Mouse (Mus musculus) megakaryocyte, adult 5-6 weeks (primary cell): ENCODE measurements around the gene Dlg5. TPM values are rescaled to one million over a fixed set of nuclear protein-coding genes. Genes with fewer than 3 reads are reported as not detected.

Experiments
- ATAC-seq: 2 replicates; pipeline ENCODE4 v1.8.0; 2016; ENCODE audit warnings: mild to moderate bottlenecking, inconsistent platforms; ENCODE audit not compliant: poor library complexity, severe bottlenecking
- total RNA-seq, 2 experiments: library from RNA; stranded (forward) in 1 of 2; stranded (reverse) in 1 of 2; fragments of 153-499, 151-499 nt in 1 of 2; fragments of 221-1000, 200-1000 nt in 1 of 2; gene quantifications; 2 replicates each; pipeline versions ENCODE4 v1.2.3 to v1.2.4; 2015 to 2017

The Dlg5 gene
- 0.16 TPM in 1 of 2 replicates, not detected in the other for total RNA-seq (2015)
- 0.04 and 1.5 TPM in 2 replicates for total RNA-seq (2017)

- no peak for ATAC-seq
These were observed at the start of gene Dlg5 for GRCm38 (mm10) chr14:24245177-24246081. TSS of gene Dlg5 (minus strand) at chr14:24245920.

- ATAC-seq = no peak
These were observed 47.9 kb upstream of the Dlg5 start for GRCm38 (mm10) chr14:24293631-24294030.

GRCm38 (mm10) chr14:24292914-24293313 lies 47.2 kb upstream of the Dlg5 start, which contains the start of gene E330034G19Rik:
TSS of gene E330034G19Rik (plus strand) at chr14:24293214.
- ATAC-seq = no peak

GRCm38 (mm10) chr14:24290726-24291125 lies 45.0 kb upstream of the Dlg5 start:
- no peak for ATAC-seq

GRCm38 (mm10) chr14:24286136-24286535 lies 40.4 kb upstream of the Dlg5 start:
- no peak for ATAC-seq

GRCm38 (mm10) chr14:24282276-24282675 lies 36.6 kb upstream of the Dlg5 start:
- no peak for ATAC-seq

GRCm38 (mm10) chr14:24281278-24281677 lies 35.6 kb upstream of the Dlg5 start:
- no peak for ATAC-seq

GRCm38 (mm10) chr14:24275534-24275933 lies 29.8 kb upstream of the Dlg5 start:
- no peak for ATAC-seq

- ATAC-seq = no peak
These were observed 27.9 kb upstream of the Dlg5 start for GRCm38 (mm10) chr14:24273575-24273974.

- ATAC-seq = no peak
These were observed 23.9 kb upstream of the Dlg5 start for GRCm38 (mm10) chr14:24269571-24269970.

- ATAC-seq = no peak
These were observed 17.2 kb upstream of the Dlg5 start for GRCm38 (mm10) chr14:24262915-24263314.

- no peak for ATAC-seq
These were observed 16.7 kb upstream of the Dlg5 start for GRCm38 (mm10) chr14:24262382-24262781.

- no peak for ATAC-seq
These were observed 14.7 kb upstream of the Dlg5 start for GRCm38 (mm10) chr14:24260391-24260790.

GRCm38 (mm10) chr14:24255956-24256355 lies 10.2 kb upstream of the Dlg5 start:
- no peak for ATAC-seq

GRCm38 (mm10) chr14:24253611-24254202 lies 8.0 kb upstream of the Dlg5 start:
- ATAC-seq = no peak

GRCm38 (mm10) chr14:24251326-24251725 lies 5.6 kb upstream of the Dlg5 start:
- ATAC-seq = no peak

- no peak for ATAC-seq
These were observed 4.2 kb upstream of the Dlg5 start for GRCm38 (mm10) chr14:24249926-24250325.

GRCm38 (mm10) chr14:24244330-24245176 lies 1.2 kb downstream of the Dlg5 start:
- no peak for ATAC-seq

GRCm38 (mm10) chr14:24242016-24242415 lies 3.7 kb downstream of the Dlg5 start:
- no peak for ATAC-seq

GRCm38 (mm10) chr14:24240831-24241230 lies 4.9 kb downstream of the Dlg5 start:
- no peak for ATAC-seq

GRCm38 (mm10) chr14:24239651-24240050 lies 6.1 kb downstream of the Dlg5 start:
- no peak for ATAC-seq
